Mouse (Mus musculus) NIH3T3 (cell line): ENCODE results near the gene 4931406C07Rik.
"Not testable (repeated sequence)": the region's sequence is repeated elsewhere in the genome, so short reads cannot be mapped to it uniquely, and the experiment has no call there.

Source experiments
- DNase-seq: peaks from one replicate; pipeline ENCODE4 v3.0.0-alpha.2; 2012; ENCODE audit warnings: low read depth

The 4931406C07Rik gene

GRCm38 (mm10) chr9:15306398-15307119 lies at the start of gene 4931406C07Rik:
Gene 4931406C07Rik, minus strand, starts transcription at chr9:15306448.
- peak; percentile 37 for DNase-seq

- DNase-seq = no peak
These were observed 43.7 kb upstream of the 4931406C07Rik start for GRCm38 (mm10) chr9:15349925-15350324.

DNA sequence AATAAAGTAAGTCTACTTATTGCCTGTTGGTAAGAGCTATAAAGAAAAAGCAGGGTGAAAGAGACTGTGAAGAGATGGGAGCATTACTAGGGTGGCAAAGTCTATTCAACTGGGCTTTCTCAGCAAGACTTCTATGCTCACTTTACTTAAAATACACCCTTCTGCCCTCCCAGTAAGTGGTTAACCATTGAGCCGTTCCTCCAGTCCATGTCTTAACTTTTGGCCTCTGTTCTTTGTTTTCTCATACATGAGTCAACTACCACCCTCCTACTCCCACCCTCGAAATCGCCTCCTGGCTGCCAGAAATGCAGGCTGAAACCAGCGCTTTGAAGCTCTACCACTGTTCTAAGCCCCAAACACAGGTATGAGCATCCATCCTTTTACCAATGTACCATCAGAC lies 31.5 kb upstream of the 4931406C07Rik start:
- DNase-seq = no peak

GRCm38 (mm10) chr9:15318170-15318742 lies 12.0 kb upstream of the 4931406C07Rik start:
- no peak for DNase-seq

GRCm38 (mm10) chr9:15317223-15318169 lies 11.2 kb upstream of the 4931406C07Rik start:
- DNase-seq = no peak

DNA sequence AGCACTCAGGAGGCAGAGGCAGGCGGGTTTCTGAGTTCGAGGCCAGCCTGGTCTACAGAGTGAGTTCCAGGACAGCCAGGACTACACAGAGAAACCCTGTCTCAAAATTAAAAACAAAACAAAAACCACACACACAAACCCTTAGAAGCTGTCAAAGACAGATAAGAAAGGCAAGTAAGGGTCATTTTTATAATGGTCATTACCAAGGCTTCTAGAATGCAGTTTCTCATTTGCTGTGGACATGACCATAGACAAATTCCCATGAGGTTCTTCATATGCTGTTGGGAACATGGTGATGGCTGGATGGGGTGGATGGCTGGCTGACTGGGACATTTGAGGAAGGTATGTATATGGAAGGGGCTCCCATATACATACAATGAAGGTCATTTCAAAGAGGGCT lies 10.0 kb upstream of the 4931406C07Rik start:
- not testable (repeated sequence) for DNase-seq

GRCm38 (mm10) chr9:15314619-15315018 lies 8.4 kb upstream of the 4931406C07Rik start:
- no peak for DNase-seq

GRCm38 (mm10) chr9:15313633-15314032 lies 7.4 kb upstream of the 4931406C07Rik start:
- DNase-seq = no peak

- DNase-seq = no peak
These were observed 5.9 kb upstream of the 4931406C07Rik start for GRCm38 (mm10) chr9:15312054-15312735.

DNA sequence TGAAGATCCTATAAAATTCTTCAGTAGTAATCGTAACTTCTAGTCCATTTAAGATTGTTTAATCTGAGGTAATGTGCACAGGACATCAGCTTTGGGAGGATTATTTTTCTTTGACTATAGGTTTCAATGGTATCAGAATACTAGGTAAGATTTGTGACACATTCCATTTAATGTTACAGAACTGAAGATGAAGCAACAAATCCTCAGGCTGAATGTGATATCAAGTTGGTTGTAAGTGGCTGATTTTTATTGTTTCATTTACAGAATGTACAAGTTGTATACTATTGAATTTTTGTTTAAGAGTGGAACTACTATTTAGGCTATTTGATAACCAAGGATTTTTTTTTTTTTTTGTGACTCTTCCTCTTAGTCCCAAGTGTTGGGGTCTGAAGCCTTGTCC lies 3.9 kb upstream of the 4931406C07Rik start:
- DNase-seq = no peak

DNA sequence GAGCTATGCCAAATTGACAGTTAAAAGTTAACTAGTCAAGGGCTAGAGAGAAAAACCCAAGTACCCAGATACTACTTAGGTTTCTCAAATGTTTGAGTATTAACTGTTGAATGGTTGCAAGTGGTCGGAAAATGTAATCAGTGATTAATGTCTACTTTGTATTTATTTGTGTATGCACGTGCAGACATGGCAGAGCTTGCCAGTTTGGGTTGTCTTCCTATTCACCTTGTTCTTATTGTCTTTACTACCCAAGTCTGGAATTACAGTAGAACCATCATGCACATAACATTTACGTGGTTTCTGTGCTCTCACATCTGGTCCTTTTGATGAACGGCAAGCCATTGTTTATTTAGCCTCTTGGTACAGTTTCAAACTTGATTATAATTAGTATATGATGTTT lies 3.2 kb upstream of the 4931406C07Rik start:
- DNase-seq = no peak

GRCm38 (mm10) chr9:15308254-15308653 lies 2.0 kb upstream of the 4931406C07Rik start:
- no peak for DNase-seq

- peak; percentile 12 for DNase-seq
These were observed 1.0 kb upstream of the 4931406C07Rik start for GRCm38 (mm10) chr9:15307257-15307656.

GRCm38 (mm10) chr9:15305503-15306397 lies 498 bp downstream of the 4931406C07Rik start, which contains the start of gene Taf1d:
Gene Taf1d, plus strand, starts transcription at chr9:15306214.
- DNase-seq = peak; percentile 97

GRCm38 (mm10) chr9:15302881-15303280 lies 3.4 kb downstream of the 4931406C07Rik start:
- no peak for DNase-seq

DNA sequence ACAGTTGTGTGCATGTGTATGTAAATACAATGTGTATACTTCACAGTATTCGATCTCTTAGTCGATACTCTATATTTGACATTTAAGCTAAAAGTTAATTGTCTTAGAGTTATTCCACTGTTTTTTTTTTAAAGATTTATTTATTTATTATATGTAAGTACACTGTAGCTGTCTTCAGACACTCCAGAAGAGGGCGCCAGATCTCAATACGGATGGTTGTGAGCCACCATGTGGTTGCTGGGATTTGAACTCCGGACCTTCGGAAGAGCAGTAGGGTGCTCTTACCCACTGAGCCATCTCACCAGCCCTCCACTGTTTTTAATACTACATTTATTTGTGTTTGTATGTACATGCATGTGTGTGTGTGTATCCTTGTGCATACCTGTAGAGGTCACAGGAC lies 4.2 kb downstream of the 4931406C07Rik start:
- DNase-seq = not testable (repeated sequence)

DNA sequence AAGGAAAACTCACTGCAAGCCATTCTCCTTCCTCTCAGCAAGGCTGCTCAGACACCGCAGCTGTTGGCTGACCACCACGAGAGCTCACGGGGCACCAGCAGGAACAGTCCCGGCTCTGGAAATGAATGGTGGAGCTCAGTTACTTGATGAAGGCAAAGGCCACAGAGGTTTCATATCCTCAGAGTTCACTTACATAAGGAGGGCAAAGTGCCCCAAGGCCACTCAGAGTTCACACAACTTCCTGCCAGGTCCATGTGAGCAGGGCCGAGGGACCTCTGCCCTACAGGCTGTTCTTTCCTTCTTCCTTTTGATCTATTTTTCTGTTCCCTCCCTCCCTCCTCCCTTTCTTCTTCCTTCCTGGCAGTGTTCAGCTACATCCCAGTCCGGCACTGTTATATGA lies 4.8 kb downstream of the 4931406C07Rik start:
- no peak for DNase-seq

- no peak for DNase-seq
These were observed 6.2 kb downstream of the 4931406C07Rik start for GRCm38 (mm10) chr9:15300056-15300455.

DNA sequence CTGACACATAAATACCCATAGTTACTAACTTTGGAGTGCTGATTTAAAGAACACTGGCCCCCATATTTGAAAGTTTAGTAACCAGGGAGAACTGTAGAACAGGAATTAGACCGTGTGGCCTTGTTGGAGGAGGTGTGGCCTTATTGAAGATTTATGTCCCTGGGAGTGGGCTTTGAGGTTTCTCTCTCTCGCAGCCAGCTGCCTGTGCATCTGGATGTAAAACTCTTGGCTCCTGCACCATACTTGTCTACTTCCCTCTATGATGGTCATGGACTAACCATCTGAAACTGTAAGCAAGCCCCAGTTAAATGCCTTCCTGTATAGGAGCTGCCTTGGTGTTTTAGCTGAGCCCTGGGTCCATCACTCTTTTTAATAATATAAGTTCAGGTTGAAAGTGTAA lies 7.8 kb downstream of the 4931406C07Rik start:
- no peak for DNase-seq

- no peak for DNase-seq
These were observed 9.1 kb downstream of the 4931406C07Rik start for GRCm38 (mm10) chr9:15297112-15297511.

DNA sequence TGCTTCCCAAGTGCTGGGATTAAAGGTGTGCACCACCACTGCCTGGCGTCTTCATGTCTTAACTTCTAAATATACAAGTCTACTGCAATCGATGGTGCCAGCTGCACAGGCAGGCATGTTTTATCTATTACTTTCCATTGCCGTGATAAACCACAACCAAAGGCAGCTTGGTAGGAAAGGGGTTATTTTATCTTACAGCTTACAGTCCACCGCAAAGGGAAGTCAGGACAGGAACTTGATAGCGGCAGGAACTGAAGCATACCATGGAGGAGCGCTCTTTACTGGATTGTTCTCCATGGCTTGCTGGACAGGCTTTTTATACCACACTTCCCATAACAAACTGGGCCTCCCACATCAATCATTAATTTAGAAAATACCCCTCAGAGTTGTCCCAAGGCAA lies 17.0 kb downstream of the 4931406C07Rik start:
- no peak for DNase-seq
